Mouse (Mus musculus) fat pad, adult 2 months (tissue): ENCODE results near the gene Polr3b.

ENCODE experiments used
- DNase-seq: peaks from one replicate; pipeline ENCODE4 v3.0.0-alpha.2; 2011; ENCODE audit warnings: low read depth, low spot score; ENCODE audit errors: extremely low read depth

Polr3b gene

DNA sequence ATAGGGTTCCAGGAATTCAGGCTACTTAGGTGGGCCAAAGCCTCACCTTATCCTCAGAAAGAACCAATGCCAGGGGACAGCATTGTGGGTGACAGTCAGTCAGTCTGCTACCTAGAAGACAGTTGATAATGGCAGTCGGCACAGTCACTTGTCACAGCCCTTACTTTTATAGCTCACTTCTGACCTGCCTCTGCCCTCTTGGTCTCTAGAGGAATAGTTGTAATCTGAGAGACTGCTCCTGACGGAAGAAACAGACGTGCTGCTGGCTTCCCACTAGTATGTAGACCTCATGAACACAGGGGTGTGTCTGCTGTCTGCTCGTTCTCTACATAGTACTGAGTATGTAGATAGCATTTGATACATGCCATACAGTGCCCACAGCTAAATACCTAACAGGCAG, 11.8 kb upstream of the Polr3b start:
- DNase-seq, result no peak

DNA sequence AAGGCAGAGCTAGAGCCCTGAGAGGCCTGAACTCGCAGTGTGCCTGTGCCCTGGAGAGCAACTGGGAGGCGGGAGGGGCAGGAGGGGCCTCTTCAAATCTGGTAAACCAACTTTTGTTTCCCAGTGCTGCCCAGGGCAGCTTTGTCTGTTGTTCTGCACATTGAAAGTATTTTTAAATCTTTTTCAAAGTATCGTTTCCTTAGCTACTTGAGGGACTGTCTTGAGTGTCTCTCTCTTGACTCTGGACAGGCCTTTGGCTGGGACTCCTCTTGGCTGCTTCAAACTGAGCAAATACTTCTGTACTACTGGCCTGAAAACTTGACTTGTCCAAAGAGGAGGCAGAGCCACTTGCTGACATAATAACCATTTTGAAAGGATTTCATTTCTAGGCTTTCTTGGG, 11.3 kb upstream of the Polr3b start:
- no peak for DNase-seq

DNA sequence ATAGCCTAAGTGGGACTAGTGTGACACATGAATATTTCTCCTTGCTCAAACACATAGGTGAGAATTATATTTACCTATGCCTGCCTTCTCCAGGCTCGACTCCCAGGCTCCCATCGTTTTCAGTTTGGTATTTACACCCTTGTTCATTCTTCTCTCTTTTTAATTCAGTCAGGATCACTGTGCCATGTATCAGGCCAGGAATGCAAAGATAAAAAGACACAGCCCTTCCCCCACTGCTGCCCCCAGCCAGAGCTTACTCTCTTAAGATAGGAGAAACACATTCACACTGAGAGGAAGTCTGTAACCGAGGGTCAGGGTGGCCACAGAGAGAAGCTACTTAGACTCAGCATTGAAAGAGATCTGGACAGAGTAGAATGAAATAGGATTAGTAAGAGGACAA, 10.4 kb upstream of the Polr3b start:
- DNase-seq, result no peak

DNA sequence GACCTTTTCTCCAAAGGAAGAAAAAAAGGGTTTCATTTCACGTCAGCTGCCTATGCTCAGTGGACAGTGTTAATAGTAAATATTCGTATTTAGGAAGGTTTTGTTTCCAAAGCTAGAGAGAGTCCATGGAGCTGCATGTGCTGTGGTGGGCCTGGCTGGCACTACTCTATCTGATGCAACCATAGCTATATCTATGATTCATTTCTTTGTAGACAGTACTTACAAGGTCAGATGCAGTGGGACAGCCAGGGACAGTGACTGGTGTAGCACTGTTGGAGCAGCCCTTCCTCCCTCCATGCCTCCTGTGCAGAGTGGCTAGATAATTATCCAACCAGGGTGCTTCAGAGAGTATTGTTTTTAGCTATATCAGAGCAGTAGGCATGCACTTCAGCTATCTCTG, 9.8 kb upstream of the Polr3b start:
- no peak for DNase-seq

DNA sequence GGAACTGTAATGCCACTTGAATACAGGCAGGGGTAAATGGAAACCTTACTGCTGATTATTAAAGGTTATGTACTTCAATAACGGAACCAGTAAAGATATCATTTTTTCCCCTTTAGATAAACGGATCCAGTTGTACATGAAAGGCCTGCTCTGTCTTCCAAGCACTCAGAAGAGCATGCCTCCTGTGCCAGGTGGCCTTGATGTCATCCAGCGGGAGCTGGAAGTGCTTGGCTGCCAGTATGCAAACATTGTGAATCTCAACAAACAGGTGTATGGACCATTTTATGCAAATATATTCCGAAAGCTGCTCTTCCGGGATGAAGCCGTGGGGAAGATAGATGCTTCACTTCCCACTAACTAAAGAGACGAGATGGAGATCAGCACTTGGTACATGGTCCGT, 8.7 kb upstream of the Polr3b start:
- DNase-seq, result no peak

DNA sequence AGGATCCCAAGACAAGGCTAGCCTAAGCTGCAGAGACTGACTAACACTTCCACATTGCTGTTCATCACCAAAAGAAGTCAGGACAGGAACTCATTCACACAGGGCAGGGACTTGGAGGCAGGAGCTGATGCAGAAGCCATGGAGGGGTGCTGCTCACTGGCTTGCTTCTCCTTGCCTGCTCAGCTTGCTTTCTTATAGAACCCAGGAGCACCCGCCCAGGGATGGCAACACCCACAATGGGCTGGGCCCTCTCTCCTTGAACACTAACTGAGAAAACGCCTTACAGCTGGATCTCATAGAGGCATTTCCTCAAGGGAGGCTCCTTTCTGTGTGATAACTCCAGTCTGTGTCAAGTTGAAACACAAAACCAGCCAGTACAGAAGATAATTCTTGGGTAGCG, 7.0 kb upstream of the Polr3b start:
- no peak for DNase-seq

DNA sequence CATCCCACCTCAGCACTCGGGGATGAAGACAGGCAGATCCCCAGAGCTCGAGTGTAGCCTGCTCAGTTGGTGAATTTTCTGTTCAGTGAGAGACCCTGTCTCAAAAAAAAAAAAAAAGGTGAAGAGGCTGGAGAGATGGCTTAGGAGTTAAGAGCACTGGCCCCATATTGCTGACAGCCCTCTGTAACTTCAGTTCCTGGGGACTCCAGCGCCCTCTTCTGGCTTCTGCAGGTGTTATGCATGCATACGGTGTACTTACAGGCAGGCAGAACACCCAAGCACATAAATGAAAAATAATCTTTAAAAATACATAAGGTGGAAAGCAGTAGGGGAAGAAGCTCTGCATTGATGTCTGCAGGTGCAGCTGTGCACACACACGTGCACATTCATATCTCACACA, 9.1 kb downstream of the Polr3b start:
- no peak for DNase-seq

DNA sequence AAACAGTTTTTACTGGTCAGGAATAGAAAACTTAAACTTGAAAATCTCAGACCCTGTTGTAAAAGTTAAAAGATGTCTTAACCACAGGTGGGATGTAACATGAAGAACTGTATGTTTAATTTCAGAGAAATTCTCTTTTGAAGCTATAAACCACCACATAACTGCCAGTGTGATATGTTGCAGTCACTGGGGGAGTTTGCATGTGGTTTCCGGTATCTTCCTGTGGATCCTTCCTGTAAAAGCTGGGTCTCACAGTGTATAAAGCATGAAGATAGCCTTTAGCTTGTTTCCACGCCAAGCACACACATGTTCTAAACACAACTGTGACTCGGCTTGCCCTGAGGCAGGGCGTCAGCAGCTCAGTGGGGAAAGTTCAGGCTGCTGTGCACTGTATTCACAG, 9.9 kb downstream of the Polr3b start:
- no peak for DNase-seq

DNA sequence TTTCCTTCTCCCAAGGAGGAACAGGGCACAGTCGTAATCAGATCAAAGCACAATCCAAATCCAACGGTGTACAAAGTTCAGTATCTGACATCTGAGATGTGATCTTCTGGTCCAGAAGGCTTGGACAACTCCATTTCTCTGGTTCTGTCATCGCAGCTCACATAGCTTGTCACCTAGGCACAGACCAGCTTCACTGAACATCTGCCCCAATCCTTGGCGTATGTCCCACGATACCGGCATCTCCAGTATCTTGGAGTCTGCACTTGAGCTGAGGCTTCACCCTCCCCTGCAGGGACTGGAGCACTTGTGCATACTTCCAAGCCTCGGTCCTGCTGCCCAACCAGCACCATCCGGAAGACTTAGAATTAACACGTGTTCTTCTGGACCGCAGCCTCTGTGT, 14.6 kb downstream of the Polr3b start:
- DNase-seq, result no peak

DNA sequence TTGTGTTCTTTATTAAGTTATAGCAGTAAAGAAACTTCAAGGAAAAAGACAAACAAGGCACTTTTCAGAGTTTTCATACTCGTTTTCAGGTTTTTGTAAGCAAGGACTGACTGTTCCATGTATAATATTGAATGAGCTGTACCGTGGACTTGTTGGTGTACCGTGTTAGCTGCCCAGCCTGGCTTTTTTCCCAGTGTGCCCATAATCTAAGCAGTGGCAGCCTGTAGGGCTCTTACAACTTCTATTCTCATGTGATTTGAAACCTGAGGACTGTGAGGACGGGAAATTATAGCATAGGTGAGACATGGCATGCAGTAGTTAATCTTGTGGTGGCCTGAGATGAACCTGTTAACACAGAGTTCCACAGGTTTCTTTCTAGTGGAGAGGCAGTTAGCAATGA, 16.3 kb downstream of the Polr3b start:
- DNase-seq, result no peak

DNA sequence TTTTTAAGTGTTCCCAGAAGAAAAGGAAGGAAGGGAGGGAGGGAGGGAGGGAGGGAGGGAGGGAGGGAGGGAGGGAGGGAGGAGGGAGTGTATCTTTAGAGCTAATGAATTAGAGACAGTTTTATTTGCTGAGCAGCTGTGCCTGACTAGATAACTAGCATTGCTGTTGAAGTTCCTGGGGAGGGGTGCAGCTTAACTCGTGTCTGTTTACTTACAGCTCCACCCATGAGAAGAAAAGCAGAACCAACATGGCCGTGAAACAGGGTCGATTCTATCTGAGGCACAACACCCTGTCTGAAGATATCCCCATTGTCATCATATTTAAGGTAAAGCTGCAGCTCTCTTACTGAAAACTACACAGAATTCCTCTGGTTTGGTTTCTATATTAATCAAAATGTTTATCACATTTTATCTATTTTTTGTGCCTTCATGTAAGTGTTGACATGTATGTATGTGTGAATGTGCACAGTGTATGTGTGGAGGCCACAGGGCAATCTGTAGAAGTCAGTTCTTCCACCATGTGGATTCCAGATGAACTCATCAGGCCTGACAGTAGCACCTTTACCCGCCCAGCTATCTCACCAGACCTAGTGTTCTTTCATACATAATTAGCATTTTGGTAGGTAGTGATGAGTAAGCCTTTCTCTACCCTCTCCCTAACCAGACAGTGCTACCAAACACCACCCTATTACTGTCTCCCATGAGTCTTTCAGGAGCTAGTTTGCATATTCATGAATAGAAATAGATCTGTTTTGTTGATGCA, 17.6 kb downstream of the Polr3b start:
- DNase-seq, result no peak

DNA sequence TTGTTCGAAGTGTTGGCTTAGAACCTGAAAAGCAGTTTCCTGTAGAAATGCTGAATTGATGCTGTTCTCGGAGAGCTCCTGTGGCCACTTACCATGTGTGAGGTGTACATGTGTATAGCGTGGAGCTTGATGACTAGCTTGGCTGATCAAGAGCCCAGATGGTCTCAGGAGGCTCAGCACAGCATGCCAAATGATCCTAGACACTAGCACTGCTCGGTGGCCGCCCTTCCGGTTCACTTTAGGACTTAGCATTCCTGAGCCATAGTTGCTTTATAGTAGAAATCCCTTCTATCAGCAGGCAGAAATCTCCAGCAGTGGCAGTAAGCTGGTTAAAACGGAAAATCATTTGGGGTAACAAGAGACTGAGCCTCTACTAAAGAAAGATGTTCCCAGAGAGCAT, 18.8 kb downstream of the Polr3b start:
- DNase-seq, result no peak

DNA sequence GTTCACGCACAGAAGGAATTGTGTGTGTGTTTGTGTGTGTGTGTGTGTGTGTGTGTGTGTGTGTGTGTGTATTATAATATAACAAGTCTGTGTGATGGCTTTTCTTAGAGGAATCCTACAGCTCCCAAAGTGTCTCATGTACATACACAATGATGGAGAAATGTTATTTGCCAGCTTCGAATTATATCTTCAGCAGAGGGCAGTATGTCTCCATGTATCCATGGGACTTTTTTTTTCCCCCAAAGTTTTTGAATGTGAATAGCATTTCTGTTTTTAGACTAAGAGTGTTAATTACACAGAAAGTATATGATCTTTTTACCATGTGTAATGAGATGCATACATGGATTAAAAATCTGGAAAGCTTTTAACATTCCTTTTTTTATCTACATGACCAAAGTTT, 19.5 kb downstream of the Polr3b start:
- DNase-seq, result no peak

DNA sequence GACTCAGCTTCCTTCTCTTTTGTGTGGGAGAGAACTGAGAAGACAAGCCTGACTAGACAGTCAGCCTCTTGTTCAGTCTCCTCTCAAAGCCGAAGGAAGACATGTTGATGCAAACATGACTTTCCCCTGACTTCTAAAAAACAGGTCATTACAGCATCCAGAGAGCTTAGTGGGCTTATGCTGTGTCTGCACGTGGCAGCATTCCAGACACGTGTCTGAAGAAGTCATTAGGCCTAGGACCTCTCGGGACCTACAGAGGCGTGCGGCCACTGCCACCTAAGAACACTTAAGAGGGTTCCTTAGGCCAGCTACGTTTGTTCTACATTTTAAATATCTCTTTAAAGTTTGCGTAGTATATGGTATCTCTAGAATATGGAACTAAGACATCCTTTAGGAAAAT, 23.8 kb downstream of the Polr3b start:
- DNase-seq, result no peak

DNA sequence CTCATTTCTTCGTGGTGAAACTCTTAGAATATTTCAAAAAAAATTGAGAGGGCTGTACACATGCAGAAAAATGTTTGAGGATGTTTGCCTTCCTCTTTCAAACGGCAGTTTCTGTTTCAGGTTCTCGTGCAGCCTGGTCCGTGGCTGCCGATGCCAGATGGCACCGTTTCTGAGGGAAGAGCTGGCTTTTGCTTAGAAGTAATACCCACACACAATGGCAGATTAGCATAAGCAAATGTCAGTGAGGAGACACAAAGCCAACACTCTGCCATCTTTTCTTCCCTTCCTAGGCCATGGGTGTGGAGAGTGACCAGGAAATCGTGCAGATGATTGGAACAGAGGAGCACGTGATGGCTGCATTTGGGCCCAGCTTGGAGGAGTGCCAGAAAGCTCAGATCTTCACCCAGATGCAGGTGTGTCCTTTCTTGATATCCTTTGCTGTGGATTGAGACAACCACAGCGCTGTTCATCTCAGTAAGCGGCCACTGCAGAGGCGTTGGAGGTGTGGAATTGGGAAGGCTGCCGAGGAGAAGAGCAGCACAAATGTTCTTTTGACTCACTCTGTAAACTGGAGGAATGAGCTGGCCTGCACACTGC, 24.5 kb downstream of the Polr3b start:
- no peak for DNase-seq

DNA sequence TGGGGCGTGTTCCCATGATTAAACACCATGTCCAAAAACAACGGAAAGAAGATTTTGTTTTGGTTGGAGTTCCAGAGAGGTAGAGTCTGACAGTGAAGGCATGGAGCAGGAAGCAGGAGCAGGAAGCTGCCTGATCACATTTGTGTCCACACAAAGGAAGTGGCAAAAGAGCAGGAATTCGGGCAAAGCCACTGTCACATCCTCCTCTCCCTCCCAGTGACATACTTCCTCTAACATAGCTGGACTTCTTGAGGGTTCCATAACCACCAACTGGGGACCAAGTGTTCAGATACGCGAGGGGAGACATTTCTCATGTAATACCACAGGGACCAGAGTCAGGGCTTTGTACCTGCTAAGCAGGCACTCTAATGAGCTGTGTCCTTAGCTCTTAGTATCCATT, 25.2 kb downstream of the Polr3b start:
- no peak for DNase-seq

DNA sequence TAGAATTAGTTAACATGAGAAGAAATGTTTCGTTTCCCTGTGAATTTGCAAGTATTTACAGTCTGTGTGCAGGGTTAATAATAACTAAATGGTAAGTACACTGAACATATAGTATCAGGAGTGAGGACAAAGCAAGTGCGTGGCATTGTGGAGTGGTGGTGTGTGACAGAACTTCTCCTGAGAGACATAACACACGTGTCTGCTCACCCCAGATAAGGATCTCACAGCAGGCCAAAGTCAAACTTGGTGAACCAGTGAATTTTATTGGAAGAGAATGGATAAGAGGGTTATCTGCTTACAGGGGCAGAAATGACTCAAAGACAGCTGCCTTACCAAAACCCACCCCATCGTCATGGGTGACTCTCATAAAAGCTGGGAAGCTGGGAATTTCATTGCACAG, 26.8 kb downstream of the Polr3b start:
- no peak for DNase-seq

DNA sequence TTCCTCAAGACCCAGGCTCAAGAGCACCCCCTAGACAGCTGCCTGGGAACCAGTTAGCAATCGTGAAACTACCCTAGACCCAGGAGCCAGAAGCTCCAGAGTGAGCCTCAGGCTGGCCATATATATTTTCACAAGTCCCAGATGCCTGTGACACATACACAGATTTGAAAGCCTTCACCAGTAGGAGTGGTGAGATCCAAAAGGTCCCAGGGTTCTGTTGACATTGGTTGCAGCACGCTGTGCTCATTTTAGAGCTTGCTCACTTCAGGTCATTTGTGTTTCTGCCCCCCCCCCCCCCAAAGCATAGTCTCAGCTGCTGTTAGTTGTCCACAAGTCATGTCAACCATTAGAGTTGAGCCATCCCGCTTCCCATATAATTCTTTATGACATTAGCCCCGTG, 31.9 kb downstream of the Polr3b start:
- DNase-seq, result no peak

DNA sequence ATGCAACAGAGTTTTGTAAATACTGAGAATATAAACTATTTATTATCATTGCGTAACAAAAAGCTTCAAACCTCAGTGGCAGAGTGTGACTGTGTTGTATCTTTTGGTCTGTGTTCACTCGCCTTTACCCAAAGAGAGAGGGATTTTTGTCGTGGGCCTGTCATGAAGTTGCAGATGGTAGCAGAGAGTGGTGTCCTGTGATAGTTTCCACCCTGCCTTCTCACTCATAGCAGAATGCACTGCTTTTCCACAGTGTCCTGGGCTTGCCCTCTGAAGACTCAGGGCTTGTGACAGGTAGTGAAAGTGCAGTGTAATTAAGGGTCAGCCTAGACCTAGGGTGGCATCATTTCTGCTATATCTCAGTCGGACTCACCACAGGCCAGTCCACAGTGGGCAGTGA, 32.6 kb downstream of the Polr3b start:
- no peak for DNase-seq

DNA sequence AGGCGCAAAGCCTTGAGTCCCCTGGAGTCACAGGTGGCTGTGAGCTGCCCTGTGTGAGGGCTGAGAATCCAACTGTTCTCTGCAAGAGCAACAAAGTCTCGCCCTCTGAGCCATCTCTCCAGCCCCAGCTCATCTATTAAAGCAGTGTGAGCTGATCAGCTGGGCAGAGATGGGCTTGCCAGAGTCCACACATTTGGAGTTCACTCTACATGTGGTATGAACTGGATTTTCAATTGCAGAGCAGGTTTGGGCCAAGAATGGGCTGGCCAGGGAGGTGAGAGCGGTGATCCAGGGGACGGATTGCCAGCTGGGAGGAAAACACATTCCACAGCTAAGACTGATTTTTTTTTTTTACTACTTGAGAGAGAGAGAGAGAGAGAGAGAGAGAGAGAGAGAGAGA, 34.5 kb downstream of the Polr3b start:
- DNase-seq, result no peak

DNA sequence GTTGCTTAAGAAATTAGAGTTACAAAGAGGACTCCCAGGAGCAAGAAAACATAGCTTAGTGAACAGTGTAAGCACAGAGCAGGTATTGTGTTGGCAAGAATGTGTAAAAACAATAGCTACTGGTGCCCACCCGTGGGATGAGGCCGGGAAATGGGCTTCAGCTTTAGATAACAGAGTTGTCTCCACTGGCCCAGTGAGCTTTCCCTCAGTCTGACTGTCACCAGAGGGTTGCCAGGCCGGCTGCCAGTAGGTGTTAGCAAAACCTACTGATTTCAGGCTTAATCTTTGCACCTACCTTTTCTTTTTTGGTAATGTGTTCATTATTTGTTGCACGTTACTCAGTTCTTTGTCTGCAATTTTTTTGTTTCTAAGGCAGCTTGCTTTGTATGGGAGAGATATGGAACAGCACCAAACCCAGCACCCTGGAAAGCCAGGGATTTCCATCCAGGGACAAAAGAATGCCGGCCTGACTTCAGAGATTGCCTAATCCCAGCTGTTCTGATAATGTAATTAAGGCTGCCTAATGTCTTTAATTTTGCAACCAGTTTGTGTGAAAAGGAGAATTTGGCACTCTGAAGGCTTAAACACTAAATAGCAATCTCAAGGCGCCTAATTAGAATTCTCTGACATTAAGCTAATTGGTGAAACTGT, 35.5 kb downstream of the Polr3b start:
- DNase-seq, result no peak

DNA sequence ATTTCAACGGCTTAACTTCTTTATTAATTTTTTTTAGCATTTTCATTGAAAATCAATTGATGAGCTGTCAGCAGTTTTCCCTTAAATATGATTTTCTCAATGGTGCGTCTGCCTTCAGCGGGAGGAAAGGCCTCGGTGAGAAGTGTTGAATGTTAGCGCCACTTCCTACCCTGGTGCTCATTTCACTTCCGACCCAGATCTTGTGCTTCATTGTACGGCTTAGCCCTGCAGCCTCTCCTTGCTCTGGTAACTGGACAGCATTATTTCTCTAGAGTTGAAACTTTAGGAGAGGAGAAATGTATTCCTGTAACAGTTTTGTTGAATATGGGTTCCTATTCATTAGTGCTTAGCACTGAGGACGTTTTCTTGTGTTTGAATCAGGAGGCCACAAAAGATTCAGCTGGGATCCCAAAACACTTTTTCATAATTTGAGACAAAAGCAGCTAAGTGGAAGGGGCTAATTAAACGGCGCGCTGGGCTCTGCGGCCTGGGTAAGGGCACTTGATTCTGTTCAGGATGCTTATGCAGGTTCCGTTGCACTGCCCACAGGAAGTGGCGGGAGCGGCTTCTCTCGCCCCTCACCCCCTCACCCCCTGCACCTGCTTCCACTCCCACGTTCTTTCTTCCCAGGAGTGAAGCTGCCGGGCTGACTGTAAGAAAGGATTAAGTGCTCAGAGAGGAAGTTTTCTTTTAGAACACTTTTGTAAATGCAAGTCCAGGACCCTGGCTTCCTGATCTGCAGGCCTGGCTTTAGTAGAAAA, 36.2 kb downstream of the Polr3b start:
- no peak for DNase-seq
